Mouse (Mus musculus): ENCODE results near the gene Ror1.

- TF ChIP-seq POLR2A (IDR thresholded peaks at IDR 0.05; ENCODE audit: control insufficient read depth, low read depth, low read length): no peak
- TF ChIP-seq CTCF (IDR thresholded peaks at IDR 0.05; ENCODE audit: control insufficient read depth, insufficient read depth, insufficient replicate concordance, low read depth, low read length): no peak
These were observed 112.5 kb downstream of the Ror1 start for GRCm38 (mm10) chr4:100208081-100208480.
